Mouse (Mus musculus) T-helper 1 cell (primary cell): ENCODE data around the gene Manbal.

ENCODE experiments used
- in situ Hi-C: fragments of 300-600 bp; cut with MboI, MseI; formaldehyde crosslinking; loops from one replicate; pipeline ENCODE4 v1.15.1; 2025; ENCODE audit warnings: high pct_unique_total_duplicates

Manbal gene

GRCm38 (mm10) chr2:157411151-157411693 is 43.8 kb downstream of the Manbal start:
- in situ Hi-C loops = no loop called here

GRCm38 (mm10) chr2:157412497-157412896 is 45.1 kb downstream of the Manbal start:
- in situ Hi-C loops = no loop called here

GRCm38 (mm10) chr2:157417229-157417628 is 49.8 kb downstream of the Manbal start:
- in situ Hi-C loops = loop anchor here (5.0 kb wide), 1 partner anchor 385 kb away; no protein-coding TSS in a partner anchor

GRCm38 (mm10) chr2:157418206-157418605 is 50.8 kb downstream of the Manbal start, which contains the start of gene Src:
Gene Src, plus strand, starts transcription at chr2:157418444.
- in situ Hi-C loops = loop anchor here (5.0 kb wide), 1 partner anchor 384 kb away; no protein-coding TSS in a partner anchor

GRCm38 (mm10) chr2:157418609-157419071 is 51.2 kb downstream of the Manbal start:
- in situ Hi-C loops = loop anchor here (5.0 kb wide), 1 partner anchor 384 kb away; no protein-coding TSS in a partner anchor

- in situ Hi-C loops = loop anchor here (5.0 kb wide), 1 partner anchor 383 kb away; no protein-coding TSS in a partner anchor
Measured at GRCm38 (mm10) chr2:157419506-157419905, 52.1 kb downstream of the Manbal start.

GRCm38 (mm10) chr2:157420404-157420803 is 53.0 kb downstream of the Manbal start:
- in situ Hi-C loops = no loop called here

- in situ Hi-C loops = no loop called here
Measured at GRCm38 (mm10) chr2:157422062-157422655, 54.8 kb downstream of the Manbal start.

GRCm38 (mm10) chr2:157422854-157423705 is 55.7 kb downstream of the Manbal start:
- in situ Hi-C loops = no loop called here

- in situ Hi-C loops = no loop called here
Measured at GRCm38 (mm10) chr2:157423706-157424125, 56.3 kb downstream of the Manbal start.

GRCm38 (mm10) chr2:157424126-157424903 is 56.9 kb downstream of the Manbal start:
- in situ Hi-C loops = no loop called here

GRCm38 (mm10) chr2:157424904-157425642 is 57.7 kb downstream of the Manbal start:
- in situ Hi-C loops = loop anchor here (5.0 kb wide), 1 partner anchor 78 kb away; the partner anchor contains the start of gene Ghrh

- in situ Hi-C loops = loop anchor here (5.0 kb wide), 1 partner anchor 78 kb away; the partner anchor contains the start of gene Ghrh
Measured at GRCm38 (mm10) chr2:157425643-157425988, 58.2 kb downstream of the Manbal start.

- in situ Hi-C loops = loop anchor here (5.0 kb wide), 1 partner anchor 79 kb away; the partner anchor contains the start of gene Ghrh
Measured at GRCm38 (mm10) chr2:157426171-157426570, 58.8 kb downstream of the Manbal start.

GRCm38 (mm10) chr2:157427164-157427563 is 59.8 kb downstream of the Manbal start:
- in situ Hi-C loops = loop anchor here (5.0 kb wide), 1 partner anchor 80 kb away; the partner anchor contains the start of gene Ghrh

GRCm38 (mm10) chr2:157428351-157429139 is 61.2 kb downstream of the Manbal start:
- in situ Hi-C loops = loop anchor here (5.0 kb wide), 1 partner anchor 81 kb away; the partner anchor contains the start of gene Ghrh

- in situ Hi-C loops = loop anchor here (5.0 kb wide), 1 partner anchor 82 kb away; the partner anchor contains the start of gene Ghrh
Measured at GRCm38 (mm10) chr2:157429735-157430134, 62.3 kb downstream of the Manbal start.

GRCm38 (mm10) chr2:157430667-157431429 is 63.5 kb downstream of the Manbal start:
- in situ Hi-C loops = no loop called here

- in situ Hi-C loops = no loop called here
Measured at GRCm38 (mm10) chr2:157431912-157432311, 64.5 kb downstream of the Manbal start.
